Mouse (Mus musculus) stomach, postnatal 0 days (tissue): ENCODE results near the gene Upk1a. TPM values are rescaled to one million over a fixed set of nuclear protein-coding genes. Genes with fewer than 3 reads are reported as not detected.
A peak's percentile ranks its signal among the peaks of the same experiment; 100 is the strongest.

Experiments used
- ATAC-seq: fragments of 200-750 bp; cut with Nextera tagmentation; 2 replicates; pipeline ENCODE4 v1.8.0; 2017; ENCODE audit not compliant: low FRiP score, low TSS enrichment
- DNase-seq: peaks from one replicate; pipeline ENCODE4 v3.0.0-alpha.2; 2016; ENCODE audit warnings: low spot score
- H3K27ac ChIP-seq: fragments of 300-500 bp; sonication (generic); replicated peaks from 2 replicates; pipeline ENCODE4 v1.5.1; 2014; ENCODE audit warnings: mild to moderate bottlenecking, control low read depth
- H3K27me3 ChIP-seq: fragments of 300-500 bp; sonication (generic); 2 replicates; pipeline ENCODE4 v1.6.1; 2014; ENCODE audit warnings: low read length; ENCODE audit not compliant: control insufficient read depth, insufficient read depth
- H3K36me3 ChIP-seq: fragments of 300-500 bp; sonication (generic); 2 replicates; pipeline ENCODE4 v1.6.1; 2014; ENCODE audit warnings: low read length, mixed read lengths; ENCODE audit not compliant: control insufficient read depth, insufficient read depth
- H3K4me1 ChIP-seq: fragments of 300-500 bp; sonication (generic); replicated peaks from 2 replicates; pipeline ENCODE4 v1.6.1; 2014; ENCODE audit warnings: antibody characterized with exemption; ENCODE audit not compliant: control insufficient read depth, insufficient read depth
- H3K4me2 ChIP-seq: fragments of 300-500 bp; sonication (generic); replicated peaks from 2 replicates; pipeline ENCODE4 v1.6.1; 2014; ENCODE audit warnings: low read depth, mild to moderate bottlenecking, control low read depth, moderate library complexity
- H3K4me3 ChIP-seq: fragments of 300-500 bp; sonication (generic); 2 replicates; pipeline ENCODE4 v1.5.1; 2014; ENCODE audit warnings: low read depth, low read length, control low read depth
- H3K9ac ChIP-seq: fragments of 300-500 bp; sonication (generic); 2 replicates; pipeline ENCODE4 v1.6.1; 2014; ENCODE audit warnings: mild to moderate bottlenecking, low read length, control low read depth, mixed read lengths
- H3K9me3 ChIP-seq: fragments of 300-500 bp; sonication (generic); 2 replicates; pipeline ENCODE4 v1.6.1; 2016; ENCODE audit warnings: low read length; ENCODE audit not compliant: control insufficient read depth
- CTCF ChIP-seq: IDR thresholded peaks from 2 replicates; pipeline ENCODE4 v1.5.1; 2016; ENCODE audit warnings: antibody characterized with exemption, low read depth, mild to moderate bottlenecking, moderate library complexity
- EP300 ChIP-seq: optimal IDR thresholded peaks from 2 replicates; pipeline ENCODE3; 2016; ENCODE audit warnings: antibody characterized with exemption
- WGBS: fragments of 180-500 bp; shearing (Covaris S2); extraction: QIAGEN DNeasy Blood & Tissue Kit; methylation state at CpG from one replicate; pipeline ENCODE4 v1.1.7; 2014; 5-methylcytosine and 5-hydroxymethylcytosine counted together
- polyA plus RNA-seq: library from polyadenylated mRNA; unstranded; fragments of >200 nt; fragmentation: Nextera tagmentation; extraction: Ambion mirVana; gene quantifications from 2 replicates; pipeline ENCODE4 v1.2.1, GENCODE M21; 2015

Gene Upk1a
- polyA plus RNA-seq, 1 experiment from 2014 or later = 0.92 TPM

DNA sequence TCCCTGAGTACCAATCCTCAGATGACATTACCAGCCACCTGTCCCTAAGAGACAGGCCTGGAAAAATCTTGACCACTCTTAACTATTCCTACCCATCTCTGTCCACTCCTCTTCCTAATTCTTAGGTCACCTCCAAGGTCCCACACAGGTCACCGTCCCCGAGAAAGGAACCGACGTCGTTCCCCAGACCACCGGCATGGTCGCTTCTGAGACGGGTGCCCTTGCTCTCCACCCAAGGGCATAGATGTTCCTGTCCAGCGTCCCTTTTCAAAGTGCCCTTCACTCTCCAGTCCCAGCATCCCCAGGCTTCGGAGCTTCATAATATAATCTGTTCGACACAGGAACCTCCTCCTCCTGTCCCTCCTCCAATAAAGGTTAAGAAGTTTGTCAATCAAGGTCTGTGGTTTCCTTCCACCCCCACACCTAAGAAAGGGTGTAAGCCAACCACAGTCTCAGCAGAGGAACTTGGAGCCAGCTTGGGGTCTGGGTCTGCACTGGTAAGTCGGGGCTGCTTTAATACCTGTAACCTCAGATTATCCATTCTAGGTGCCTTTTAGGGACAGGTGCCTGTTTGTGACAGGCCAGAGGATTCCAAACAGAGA lies 47.6 kb downstream of the Upk1a start, which contains the start of gene Igflr1:
Gene Igflr1, plus strand, starts transcription at position 458 of the 602 bp plus-strand sequence.
- TF ChIP-seq CTCF (no peak), EP300 (no peak)
- no peak for ATAC-seq
- Histone ChIP-seq H3K9ac (no peak within 1 kb of the TSS), H3K27me3 (no peaks in the 10 kb centered on the region), H3K9me3 (no peaks in the 10 kb centered on the region), H3K4me3 (no peak within 1 kb of the TSS), H3K4me1 (0 out of 2 replicates have a peak, but pooled peaks cover 3% of the 10 kb centered on the region), H3K4me2 (no peak within 1 kb of the TSS), H3K27ac (no peak within 1 kb of the TSS), H3K36me3 (peaks cover 22% of the 10 kb centered on the region)
- DNase-seq = no peak
- 91% methylated on average over 12 of the region's 12 CpGs for WGBS

- Histone ChIP-seq H3K4me2 (peak overlapping the region; percentile 56), H3K9ac (peak overlapping the region; percentile 64; the same call in 1 of the 2 replicates), H3K9me3 (no peaks in the 10 kb centered on the region), H3K4me3 (peak overlapping the region; percentile 58), H3K27me3 (no peaks in the 10 kb centered on the region), H3K27ac (peak overlapping the region; percentile 91), H3K4me1 (0 out of 2 replicates have a peak, but pooled peaks cover 3% of the 10 kb centered on the region), H3K36me3 (peaks cover 19% of the 10 kb centered on the region)
- 14% methylated on average over 6 of the region's 6 CpGs for WGBS
- ATAC-seq (no peak), DNase-seq (no peak)
- TF ChIP-seq EP300 = no peak
- no peak for TF ChIP-seq CTCF
These were observed 48.8 kb downstream of the Upk1a start for GRCm38 (mm10) chr7:30563906-30564280.

GRCm38 (mm10) chr7:30563117-30563905 lies 49.3 kb downstream of the Upk1a start, which contains the start of the genes U2af1l4, Gm49396 and Psenen:
U2af1l4 (plus strand) TSS chr7:30563301.
Gm49396 (plus strand) TSS chr7:30563344.
Psenen (minus strand) TSS chr7:30563627.
- Histone ChIP-seq H3K27me3 (no peaks in the 10 kb centered on the region), H3K36me3 (peaks cover 13% of the 10 kb centered on the region), H3K4me3 (peak within 1 kb of the TSS; percentile 58), H3K27ac (peak within 1 kb of the TSS; percentile 91), H3K9me3 (no peaks in the 10 kb centered on the region), H3K4me2 (peak within 1 kb of the TSS; percentile 78), H3K9ac (peak within 1 kb of the TSS; percentile 66), H3K4me1 (0 out of 2 replicates have a peak, but pooled peaks cover 3% of the 10 kb centered on the region)
- TF ChIP-seq EP300 (no peak), CTCF (peak; percentile 35)
- peak; percentile 95 for DNase-seq
- peak; percentile 87 for ATAC-seq
- WGBS = under 1% methylated on average over 44 of the region's 45 CpGs

DNA sequence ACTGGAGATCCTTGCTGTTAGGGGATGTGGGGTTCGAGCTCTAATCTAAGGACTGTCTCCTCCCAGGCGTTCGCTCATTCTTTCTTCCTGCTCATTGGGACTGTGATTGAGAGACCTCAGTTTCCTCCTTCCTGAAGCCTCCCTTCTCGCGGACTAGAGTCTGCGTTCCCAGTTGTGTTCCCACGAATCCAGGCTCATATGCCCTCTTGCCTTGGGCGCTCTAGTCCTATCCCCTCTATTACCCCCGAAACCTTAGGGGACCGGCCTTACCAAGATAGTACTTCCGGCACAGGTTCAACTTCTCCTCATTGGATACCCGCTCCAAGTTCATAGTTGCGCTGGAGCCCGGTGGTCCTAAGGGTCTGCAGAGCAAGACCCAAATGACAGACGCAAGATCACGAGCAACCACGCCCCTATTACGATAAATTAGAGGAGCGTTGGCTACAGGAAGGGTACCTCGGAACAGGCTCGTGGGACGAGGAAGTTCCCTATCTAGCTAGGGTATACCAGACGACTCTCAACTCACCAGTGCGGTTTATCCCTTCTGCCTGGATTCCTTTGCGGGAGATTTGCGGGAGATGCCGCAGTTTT lies 50.0 kb downstream of the Upk1a start:
- Histone ChIP-seq H3K4me3 (peak overlapping the region; percentile 58), H3K9me3 (no peaks in the 10 kb centered on the region), H3K27ac (peak overlapping the region; percentile 86), H3K27me3 (no peaks in the 10 kb centered on the region), H3K4me1 (0 out of 2 replicates have a peak, but pooled peaks cover 3% of the 10 kb centered on the region), H3K36me3 (peaks cover 10% of the 10 kb centered on the region), H3K4me2 (peak overlapping the region; percentile 78), H3K9ac (peak overlapping the region; percentile 66)
- TF ChIP-seq EP300 (no peak), CTCF (no peak)
- ATAC-seq = no peak
- 1% methylated on average over 27 of the region's 27 CpGs for WGBS
- DNase-seq = peak; percentile 34

DNA sequence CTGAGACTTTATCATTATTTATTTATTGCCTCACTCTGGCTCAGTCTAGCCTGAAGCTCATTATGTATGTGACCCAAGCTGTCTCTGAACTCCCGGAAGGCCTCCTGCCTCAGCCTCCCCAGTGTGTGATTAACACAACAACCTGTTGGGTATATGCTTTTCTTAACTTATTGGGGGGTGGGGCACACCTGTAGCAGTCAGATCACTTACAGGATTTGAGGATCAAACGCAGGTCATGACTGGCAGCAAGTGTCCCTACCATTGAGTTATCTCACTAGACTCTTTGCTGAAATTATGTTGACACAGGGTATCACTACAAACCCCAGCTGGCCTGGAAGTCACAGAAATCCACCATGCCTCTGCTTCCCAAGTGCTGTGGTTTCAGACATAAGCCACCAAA lies 52.4 kb downstream of the Upk1a start:
- 0 out of 2 replicates have a peak, but pooled peaks cover 3% of the 10 kb centered on the region for H3K4me1 ChIP-seq
- peaks cover 10% of the 10 kb centered on the region; the same call in 1 of the 2 replicates for H3K36me3 ChIP-seq
- no peaks in the 10 kb centered on the region for H3K9me3 ChIP-seq
- no peak for TF ChIP-seq CTCF
- no peak overlapping the region for H3K4me3 ChIP-seq
- 66% methylated on average over 2 of the region's 2 CpGs for WGBS
- no peak for DNase-seq
- no peaks in the 10 kb centered on the region for H3K27me3 ChIP-seq
- ATAC-seq = no peak
- H3K27ac ChIP-seq = no peak overlapping the region
- no peak overlapping the region for H3K9ac ChIP-seq
- no peak overlapping the region for H3K4me2 ChIP-seq
